Mouse (Mus musculus): ENCODE data around the gene Gpr150.
A peak's percentile ranks its signal among the peaks of the same experiment; 100 is the strongest.

Gene Gpr150

GRCm38 (mm10) chr13:76056896-76057266 is at the start of gene Gpr150:
Gpr150 (minus strand) TSS chr13:76056996.
- no peak for DNase-seq (ENCODE audit: low read depth)

- DNase-seq (ENCODE audit: low read depth): no peak
These were observed 45.2 kb upstream of the Gpr150 start for GRCm38 (mm10) chr13:76101989-76102388.

GRCm38 (mm10) chr13:76098493-76099303 is 41.9 kb upstream of the Gpr150 start, which contains the start of the genes Arsk and Ttc37:
Arsk (minus strand) TSS chr13:76098660.
Ttc37 (plus strand) TSS chr13:76098734.
- peak; percentile 97 for DNase-seq (ENCODE audit: low read depth)

- DNase-seq (ENCODE audit: low read depth): peak; percentile 44
These were observed 41.3 kb upstream of the Gpr150 start for GRCm38 (mm10) chr13:76098116-76098492.

- no peak for DNase-seq (ENCODE audit: low read depth)
These were observed 17.5 kb upstream of the Gpr150 start for GRCm38 (mm10) chr13:76074323-76074722.

- no peak for DNase-seq (ENCODE audit: low read depth)
These were observed 7.7 kb upstream of the Gpr150 start for GRCm38 (mm10) chr13:76064363-76064945.

- DNase-seq (ENCODE audit: low read depth): no peak
These were observed 6.8 kb upstream of the Gpr150 start for GRCm38 (mm10) chr13:76063548-76063947.

- DNase-seq (ENCODE audit: low read depth): no peak
These were observed 5.8 kb upstream of the Gpr150 start for GRCm38 (mm10) chr13:76062569-76062968.

- DNase-seq (ENCODE audit: low read depth): no peak
These were observed 5.3 kb upstream of the Gpr150 start for GRCm38 (mm10) chr13:76062126-76062525.

- DNase-seq (ENCODE audit: low read depth): no peak
These were observed 2.8 kb upstream of the Gpr150 start for GRCm38 (mm10) chr13:76059591-76059990.

- DNase-seq (ENCODE audit: low read depth): no peak
These were observed 672 bp upstream of the Gpr150 start for GRCm38 (mm10) chr13:76057267-76058069.

GRCm38 (mm10) chr13:76056261-76056724 is 503 bp downstream of the Gpr150 start:
- no peak for DNase-seq (ENCODE audit: low read depth)

- DNase-seq (ENCODE audit: low read depth): peak; percentile 42
These were observed 1.2 kb downstream of the Gpr150 start for GRCm38 (mm10) chr13:76055391-76056232.

GRCm38 (mm10) chr13:76044971-76045370 is 11.8 kb downstream of the Gpr150 start:
- DNase-seq (ENCODE audit: low read depth): no peak

GRCm38 (mm10) chr13:76042455-76042854 is 14.3 kb downstream of the Gpr150 start:
- no peak for DNase-seq (ENCODE audit: low read depth)

- no peak for DNase-seq (ENCODE audit: low read depth)
These were observed 32.2 kb downstream of the Gpr150 start for GRCm38 (mm10) chr13:76024588-76024987.

- DNase-seq (ENCODE audit: low read depth): no peak
These were observed 35.0 kb downstream of the Gpr150 start for GRCm38 (mm10) chr13:76021782-76022181.

GRCm38 (mm10) chr13:76018844-76019400 is 37.9 kb downstream of the Gpr150 start:
- no peak for DNase-seq (ENCODE audit: low read depth)

GRCm38 (mm10) chr13:76017974-76018843 is 38.6 kb downstream of the Gpr150 start, which contains the start of gene Rfesd:
Rfesd (minus strand) TSS chr13:76018719.
- DNase-seq (ENCODE audit: low read depth): peak; percentile 94

GRCm38 (mm10) chr13:76017465-76017864 is 39.3 kb downstream of the Gpr150 start:
- peak; percentile 35 for DNase-seq (ENCODE audit: low read depth)
